Mouse (Mus musculus) ovary, postnatal 10 days (tissue): ENCODE results near the gene Defb33.

ENCODE experiments used
- DNase-seq: peaks from one replicate; pipeline ENCODE4 v3.0.0; 2022; ENCODE audit warnings: low spot score

Defb33 gene

GRCm38 (mm10) chr8:20892369-20892768 is at the start of gene Defb33:
Defb33 (plus strand) TSS chr8:20892669.
- DNase-seq, result no peak

GRCm38 (mm10) chr8:20874608-20875007 is 17.9 kb upstream of the Defb33 start:
- no peak for DNase-seq

GRCm38 (mm10) chr8:20902527-20902926 is 10.1 kb downstream of the Defb33 start, which contains the start of gene Gm15056:
Gm15056 (minus strand) TSS chr8:20902627.
- no peak for DNase-seq

- no peak for DNase-seq
Observed at GRCm38 (mm10) chr8:20907119-20907518, 14.7 kb downstream of the Defb33 start.

GRCm38 (mm10) chr8:20908256-20908655 is 15.8 kb downstream of the Defb33 start:
- no peak for DNase-seq

- no peak for DNase-seq
Observed at GRCm38 (mm10) chr8:20912288-20912687, 19.8 kb downstream of the Defb33 start.

GRCm38 (mm10) chr8:20921971-20922370 is 29.5 kb downstream of the Defb33 start, which contains the start of gene Gm6040:
Gm6040 (minus strand) TSS chr8:20922071.
- DNase-seq, result no peak

- no peak for DNase-seq
Observed at GRCm38 (mm10) chr8:20944610-20945009, 52.1 kb downstream of the Defb33 start, which contains the start of gene AY761185. AY761185 (minus strand) TSS chr8:20944710.
